Mouse (Mus musculus): Measurements from ENCODE around the gene Capzb. TPM values are rescaled to one million over a fixed set of nuclear protein-coding genes. Genes with fewer than 3 reads are reported as not detected.
A peak's percentile ranks its signal among the peaks of the same experiment; 100 is the strongest.

The Capzb gene
- polyA plus RNA-seq, 1 experiment, result 130 TPM

DNA sequence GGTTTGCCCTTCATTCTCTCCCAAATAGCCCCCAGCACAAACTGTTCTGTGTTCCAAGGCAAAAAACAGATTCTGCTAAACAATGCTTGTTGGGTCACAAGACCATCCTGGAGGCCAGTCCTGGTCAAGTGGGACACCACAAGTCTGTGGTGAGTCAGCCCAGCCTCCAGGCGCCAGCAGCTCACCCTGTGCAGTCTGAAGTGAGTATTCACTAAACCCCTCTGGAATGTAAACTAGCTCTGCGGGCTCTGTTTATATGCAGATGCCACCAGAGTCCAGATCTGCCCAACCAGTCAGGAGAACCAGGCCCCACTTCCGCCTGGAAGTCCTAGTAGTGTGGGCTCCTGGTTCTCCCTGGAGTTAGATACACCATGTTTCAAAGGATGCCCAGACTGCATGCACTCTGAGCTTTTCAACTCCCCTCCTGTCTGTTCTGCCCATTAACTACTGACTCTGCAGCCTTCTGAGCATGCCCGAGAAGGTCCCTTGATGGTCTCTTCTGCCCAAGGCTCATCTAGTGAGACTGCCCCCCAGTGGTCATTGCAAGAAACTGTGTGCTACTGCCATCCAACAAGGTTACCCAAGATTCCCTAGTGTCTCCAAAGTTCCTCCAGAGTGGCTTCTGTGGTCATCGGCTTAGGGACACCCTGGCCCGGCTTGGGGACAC is 39.9 kb downstream of the Capzb start:
- Histone ChIP-seq H3K4me1 (ENCODE audit: control insufficient read depth, insufficient read depth, insufficient read length) (peaks cover 10% of the 10 kb centered on the region; the same call in 1 of the 2 replicates), H3K36me3 (ENCODE audit: control insufficient read depth, insufficient read depth, low read length) (peaks cover 3% of the 10 kb centered on the region; the same call in 1 of the 2 replicates), H3K27ac (ENCODE audit: insufficient read depth, low read length) (no peak overlapping the region), H3K27me3 (ENCODE audit: control insufficient read depth, insufficient read depth, low read length) (no peaks in the 10 kb centered on the region), H3K4me3 (ENCODE audit: extremely low read depth, insufficient read depth, insufficient read length) (no peak overlapping the region)
- WGBS, result 81% methylated on average over 6 of the region's 6 CpGs
- no peak for TF ChIP-seq POLR2A (IDR thresholded peaks at IDR 0.05; ENCODE audit: low read depth, low read length)
- peak; percentile 52; the same call in 1 of the 2 replicates for TF ChIP-seq CTCF (IDR thresholded peaks at IDR 0.05; ENCODE audit: extremely low read depth, insufficient read depth, insufficient read length, insufficient replicate concordance)
- peak in 1 of 2 experiments; percentile 52 for DNase-seq (ENCODE audit: low read depth in 1 of 2, low spot score in 2 of 2)

- TF ChIP-seq POLR2A (IDR thresholded peaks at IDR 0.05; ENCODE audit: low read depth, low read length) (no peak), CTCF (IDR thresholded peaks at IDR 0.05; ENCODE audit: extremely low read depth, insufficient read depth, insufficient read length, insufficient replicate concordance) (no peak)
- peaks cover 2% of the 10 kb centered on the region; the same call in 1 of the 2 replicates for H3K36me3 ChIP-seq (ENCODE audit: control insufficient read depth, insufficient read depth, low read length)
- H3K27me3 ChIP-seq (ENCODE audit: control insufficient read depth, insufficient read depth, low read length), result no peaks in the 10 kb centered on the region
- DNase-seq (ENCODE audit: low read depth in 1 of 2, low spot score in 2 of 2), result no peak
- 91% methylated on average over 7 of the region's 7 CpGs for WGBS
- H3K27ac ChIP-seq (ENCODE audit: insufficient read depth, low read length), result no peak overlapping the region
- no peak overlapping the region for H3K4me3 ChIP-seq (ENCODE audit: extremely low read depth, insufficient read depth, insufficient read length)
- peaks cover 10% of the 10 kb centered on the region; the same call in 1 of the 2 replicates for H3K4me1 ChIP-seq (ENCODE audit: control insufficient read depth, insufficient read depth, insufficient read length)
Observed at GRCm38 (mm10) chr4:139233146-139233495, 40.4 kb downstream of the Capzb start.

DNA sequence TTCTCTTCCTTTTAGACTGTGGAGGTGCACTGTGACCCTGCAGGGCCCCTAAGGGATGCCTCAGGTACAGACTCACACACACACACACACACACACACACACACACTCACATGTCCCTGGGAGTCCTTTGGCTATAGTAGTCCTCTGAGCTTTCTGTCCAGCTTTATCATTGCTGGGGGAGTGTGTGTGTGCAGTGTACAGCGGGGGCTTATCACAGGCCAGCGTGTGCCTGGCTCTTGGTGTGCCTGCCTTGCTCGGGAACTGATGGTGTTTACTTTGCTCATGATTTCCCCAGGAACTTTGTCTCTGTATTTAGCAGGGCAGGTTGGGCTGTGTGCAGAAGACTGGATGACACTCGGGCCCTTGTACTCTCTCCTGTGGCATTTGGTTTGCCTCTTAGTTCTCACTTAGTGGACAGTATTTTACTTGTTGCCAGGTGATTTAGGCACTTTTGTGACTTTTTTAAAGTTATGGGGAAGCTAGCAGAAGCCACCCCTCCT is 41.1 kb downstream of the Capzb start:
- Histone ChIP-seq H3K27me3 (ENCODE audit: control insufficient read depth, insufficient read depth, low read length) (no peaks in the 10 kb centered on the region), H3K36me3 (ENCODE audit: control insufficient read depth, insufficient read depth, low read length) (peaks cover 6% of the 10 kb centered on the region), H3K27ac (ENCODE audit: insufficient read depth, low read length) (no peak overlapping the region), H3K4me3 (ENCODE audit: extremely low read depth, insufficient read depth, insufficient read length) (no peak overlapping the region), H3K4me1 (ENCODE audit: control insufficient read depth, insufficient read depth, insufficient read length) (peaks cover 10% of the 10 kb centered on the region; the same call in 1 of the 2 replicates)
- WGBS, result 83% methylated on average over 4 of the region's 4 CpGs
- TF ChIP-seq CTCF (IDR thresholded peaks at IDR 0.05; ENCODE audit: extremely low read depth, insufficient read depth, insufficient read length, insufficient replicate concordance), result no peak
- TF ChIP-seq POLR2A (IDR thresholded peaks at IDR 0.05; ENCODE audit: low read depth, low read length), result no peak
- no peak for DNase-seq (ENCODE audit: low read depth in 1 of 2, low spot score in 2 of 2)

DNA sequence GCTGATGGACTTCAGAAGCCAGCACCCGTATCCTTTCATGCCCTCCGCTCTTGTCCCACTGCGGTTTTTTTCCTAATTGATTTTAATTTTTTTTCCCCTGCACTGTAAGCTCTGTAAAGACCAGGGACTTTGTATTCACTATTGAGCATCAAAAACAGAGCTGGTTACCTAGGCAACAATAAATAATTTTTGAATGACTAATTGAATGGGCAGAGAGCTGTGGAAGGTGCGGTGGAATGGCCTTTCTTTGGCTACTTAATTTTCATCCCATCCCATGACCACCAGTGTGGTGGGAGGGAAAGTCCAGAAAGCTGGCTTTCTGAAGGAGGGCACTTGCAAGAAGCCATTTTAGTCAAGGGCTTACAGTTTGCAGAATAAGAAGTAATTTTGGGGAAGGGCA is 41.6 kb downstream of the Capzb start:
- no peak overlapping the region for H3K4me3 ChIP-seq (ENCODE audit: extremely low read depth, insufficient read depth, insufficient read length)
- no peak overlapping the region for H3K27ac ChIP-seq (ENCODE audit: insufficient read depth, low read length)
- WGBS, result 95% methylated on average over 4 of the region's 4 CpGs
- no peak for DNase-seq (ENCODE audit: low read depth in 1 of 2, low spot score in 2 of 2)
- TF ChIP-seq POLR2A (IDR thresholded peaks at IDR 0.05; ENCODE audit: low read depth, low read length) (no peak), CTCF (IDR thresholded peaks at IDR 0.05; ENCODE audit: extremely low read depth, insufficient read depth, insufficient read length, insufficient replicate concordance) (no peak)
- H3K36me3 ChIP-seq (ENCODE audit: control insufficient read depth, insufficient read depth, low read length), result peaks cover 9% of the 10 kb centered on the region
- H3K27me3 ChIP-seq (ENCODE audit: control insufficient read depth, insufficient read depth, low read length), result no peaks in the 10 kb centered on the region
- peaks cover 10% of the 10 kb centered on the region; the same call in 1 of the 2 replicates for H3K4me1 ChIP-seq (ENCODE audit: control insufficient read depth, insufficient read depth, insufficient read length)

- Histone ChIP-seq H3K36me3 (ENCODE audit: control insufficient read depth, insufficient read depth, low read length) (peaks cover 13% of the 10 kb centered on the region), H3K4me1 (ENCODE audit: control insufficient read depth, insufficient read depth, insufficient read length) (peaks cover 10% of the 10 kb centered on the region; the same call in 1 of the 2 replicates), H3K4me3 (ENCODE audit: extremely low read depth, insufficient read depth, insufficient read length) (no peak overlapping the region), H3K27me3 (ENCODE audit: control insufficient read depth, insufficient read depth, low read length) (no peaks in the 10 kb centered on the region), H3K27ac (ENCODE audit: insufficient read depth, low read length) (no peak overlapping the region)
- TF ChIP-seq POLR2A (IDR thresholded peaks at IDR 0.05; ENCODE audit: low read depth, low read length) (no peak), CTCF (IDR thresholded peaks at IDR 0.05; ENCODE audit: extremely low read depth, insufficient read depth, insufficient read length, insufficient replicate concordance) (no peak)
- WGBS, result 90% methylated on average over 7 of the region's 7 CpGs
- DNase-seq (ENCODE audit: low read depth in 1 of 2, low spot score in 2 of 2), result no peak
Observed at GRCm38 (mm10) chr4:139235556-139235955, 42.9 kb downstream of the Capzb start.

- H3K27ac ChIP-seq (ENCODE audit: insufficient read depth, low read length), result no peak overlapping the region
- 87% methylated on average over 16 of the region's 16 CpGs for WGBS
- peaks cover 12% of the 10 kb centered on the region; the same call in 1 of the 2 replicates for H3K4me1 ChIP-seq (ENCODE audit: control insufficient read depth, insufficient read depth, insufficient read length)
- H3K4me3 ChIP-seq (ENCODE audit: extremely low read depth, insufficient read depth, insufficient read length), result no peak overlapping the region
- DNase-seq (ENCODE audit: low read depth in 1 of 2, low spot score in 2 of 2), result no peak
- peaks cover 17% of the 10 kb centered on the region for H3K36me3 ChIP-seq (ENCODE audit: control insufficient read depth, insufficient read depth, low read length)
- TF ChIP-seq POLR2A (IDR thresholded peaks at IDR 0.05; ENCODE audit: low read depth, low read length) (no peak), CTCF (IDR thresholded peaks at IDR 0.05; ENCODE audit: extremely low read depth, insufficient read depth, insufficient read length, insufficient replicate concordance) (no peak)
- H3K27me3 ChIP-seq (ENCODE audit: control insufficient read depth, insufficient read depth, low read length), result no peaks in the 10 kb centered on the region
Observed at GRCm38 (mm10) chr4:139238612-139239011, 45.9 kb downstream of the Capzb start.

GRCm38 (mm10) chr4:139240334-139240733 is 47.6 kb downstream of the Capzb start:
- H3K27me3 ChIP-seq (ENCODE audit: control insufficient read depth, insufficient read depth, low read length), result no peaks in the 10 kb centered on the region
- DNase-seq (ENCODE audit: low read depth in 1 of 2, low spot score in 2 of 2), result peak in 1 of 2 experiments; percentile 25
- no peak overlapping the region for H3K27ac ChIP-seq (ENCODE audit: insufficient read depth, low read length)
- no peak overlapping the region for H3K4me3 ChIP-seq (ENCODE audit: extremely low read depth, insufficient read depth, insufficient read length)
- WGBS, result 19% methylated on average over 6 of the region's 6 CpGs
- no peak for TF ChIP-seq CTCF (IDR thresholded peaks at IDR 0.05; ENCODE audit: extremely low read depth, insufficient read depth, insufficient read length, insufficient replicate concordance)
- no peak for TF ChIP-seq POLR2A (IDR thresholded peaks at IDR 0.05; ENCODE audit: low read depth, low read length)
- peaks cover 18% of the 10 kb centered on the region for H3K36me3 ChIP-seq (ENCODE audit: control insufficient read depth, insufficient read depth, low read length)
- H3K4me1 ChIP-seq (ENCODE audit: control insufficient read depth, insufficient read depth, insufficient read length), result peaks cover 12% of the 10 kb centered on the region; the same call in 1 of the 2 replicates

Data from spleen, adult 2 months (tissue).